Mouse (Mus musculus) hindbrain, embryonic 15.5 days (tissue): ENCODE measurements around the gene Pik3r5. TPM values are rescaled to one million over a fixed set of nuclear protein-coding genes. Genes with fewer than 3 reads are reported as not detected.

Experiments used
- ATAC-seq: fragments of 200-750 bp; cut with Nextera tagmentation; 2 replicates; pipeline ENCODE4 v1.8.0; 2017; ENCODE audit warnings: low read depth, moderate number of reproducible peaks, moderate TSS enrichment; ENCODE audit not compliant: low FRiP score
- H3K27ac ChIP-seq: fragments of 300-500 bp; sonication (generic); replicated peaks from 2 replicates; pipeline ENCODE4 v1.5.1; 2015; ENCODE audit warnings: mild to moderate bottlenecking, inconsistent platforms
- H3K27me3 ChIP-seq: fragments of 300-500 bp; sonication (generic); 2 replicates; pipeline ENCODE4 v1.6.1; 2015; ENCODE audit warnings: control low read depth, inconsistent platforms
- H3K36me3 ChIP-seq: fragments of 300-500 bp; sonication (generic); 2 replicates; pipeline ENCODE4 v1.6.1; 2015; ENCODE audit warnings: control low read depth, inconsistent platforms
- H3K4me1 ChIP-seq: fragments of 300-500 bp; sonication (generic); replicated peaks from 2 replicates; pipeline ENCODE4 v1.6.1; 2015; ENCODE audit warnings: control low read depth, inconsistent platforms
- H3K4me2 ChIP-seq: fragments of 300-500 bp; sonication (generic); 2 replicates; pipeline ENCODE4 v1.6.1; 2015; ENCODE audit warnings: moderate library complexity, mild to moderate bottlenecking, inconsistent platforms
- H3K4me3 ChIP-seq: fragments of 300-500 bp; sonication (generic); 2 replicates; pipeline ENCODE4 v1.5.1; 2015; ENCODE audit warnings: mild to moderate bottlenecking, inconsistent platforms
- H3K9ac ChIP-seq: fragments of 300-500 bp; sonication (generic); 2 replicates; pipeline ENCODE4 v1.6.1; 2015; ENCODE audit warnings: inconsistent platforms
- H3K9me3 ChIP-seq: fragments of 300-500 bp; sonication (generic); 2 replicates; pipeline ENCODE4 v1.6.1; 2016; ENCODE audit warnings: control low read depth, inconsistent platforms
- WGBS: fragments of 180-500 bp; shearing (Covaris S2); methylation state at CpG from one replicate; pipeline ENCODE4 v1.1.7; 2015; 5-methylcytosine and 5-hydroxymethylcytosine counted together
- polyA plus RNA-seq: library from polyadenylated mRNA; unstranded; fragments of >200 nt; fragmentation: Nextera tagmentation; extraction: Ambion mirVana; gene quantifications from 2 replicates; pipeline ENCODE4 v1.2.1, GENCODE M21; 2015

Gene Pik3r5
- polyA plus RNA-seq, 1 experiment from 2014 or later: 0.30 TPM

- Histone ChIP-seq H3K27ac (no peak overlapping the region), H3K27me3 (no peaks in the 10 kb centered on the region), H3K9me3 (no peaks in the 10 kb centered on the region), H3K4me3 (no peak overlapping the region), H3K4me2 (no peak overlapping the region), H3K36me3 (no peaks in the 10 kb centered on the region), H3K9ac (no peak overlapping the region), H3K4me1 (no peaks in the 10 kb centered on the region)
- 58% methylated on average over 7 of the region's 7 CpGs for WGBS
- ATAC-seq: no peak
These were observed 113.3 kb downstream of the Pik3r5 start for GRCm38 (mm10) chr11:68545172-68545571.

DNA sequence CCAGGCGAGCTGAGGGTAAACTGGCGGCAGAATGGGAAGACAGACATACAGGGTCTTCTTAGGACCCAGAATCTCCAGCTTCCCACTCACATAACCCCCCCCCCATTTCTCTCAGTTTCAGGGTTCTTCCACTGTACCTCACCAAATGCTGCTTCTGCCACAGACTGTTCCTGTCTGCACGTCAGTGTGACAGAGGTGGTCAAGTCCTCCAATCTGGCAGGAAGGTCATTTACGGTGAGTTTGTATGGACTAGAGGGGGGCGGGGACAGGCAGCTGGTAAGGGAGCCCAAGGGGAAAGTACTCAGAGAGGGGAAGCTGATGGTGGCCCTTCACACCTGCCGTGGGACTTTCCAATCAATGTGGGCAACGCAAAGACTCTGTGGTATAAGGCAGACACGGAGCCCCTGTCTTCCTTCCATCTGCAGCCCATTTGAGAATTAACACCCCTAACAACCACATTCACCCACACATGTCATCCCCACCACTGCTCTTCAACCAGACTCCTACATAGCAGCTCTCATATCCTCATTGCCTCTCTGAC is 113.8 kb downstream of the Pik3r5 start:
- Histone ChIP-seq H3K27ac (no peak overlapping the region), H3K36me3 (no peaks in the 10 kb centered on the region), H3K4me3 (no peak overlapping the region), H3K4me1 (no peaks in the 10 kb centered on the region), H3K27me3 (no peaks in the 10 kb centered on the region), H3K9me3 (no peaks in the 10 kb centered on the region), H3K4me2 (no peak overlapping the region), H3K9ac (no peak overlapping the region)
- ATAC-seq: no peak
- 81% methylated on average over 8 of the region's 8 CpGs for WGBS

Other genes starting within 250 kb of the Pik3r5 start
- 22.0 and 24.8 TPM in 2 replicates for gene Ntn1, start 31.3 kb upstream of the Pik3r5 start, polyA plus RNA-seq
- 2.0 and 2.4 TPM in 2 replicates for gene Pik3r6, start 70.9 kb downstream of the Pik3r5 start, polyA plus RNA-seq
- not detected in 2 replicates for gene Mfsd6l, start 124.1 kb downstream of the Pik3r5 start, polyA plus RNA-seq
- gene Ccdc42, start 154.9 kb downstream of the Pik3r5 start, polyA plus RNA-seq: 0.17 and 0.25 TPM in 2 replicates